Mouse (Mus musculus) urinary bladder, postnatal 25 days (tissue): ENCODE measurements around the gene 1110057P08Rik.
"Not testable (repeated sequence)": the region's sequence is repeated elsewhere in the genome, so short reads cannot be mapped to it uniquely, and the experiment has no call there.

Experiments used
- DNase-seq: peaks from one replicate; pipeline ENCODE4 v3.0.0; 2022; ENCODE audit warnings: low spot score

Gene 1110057P08Rik

DNA sequence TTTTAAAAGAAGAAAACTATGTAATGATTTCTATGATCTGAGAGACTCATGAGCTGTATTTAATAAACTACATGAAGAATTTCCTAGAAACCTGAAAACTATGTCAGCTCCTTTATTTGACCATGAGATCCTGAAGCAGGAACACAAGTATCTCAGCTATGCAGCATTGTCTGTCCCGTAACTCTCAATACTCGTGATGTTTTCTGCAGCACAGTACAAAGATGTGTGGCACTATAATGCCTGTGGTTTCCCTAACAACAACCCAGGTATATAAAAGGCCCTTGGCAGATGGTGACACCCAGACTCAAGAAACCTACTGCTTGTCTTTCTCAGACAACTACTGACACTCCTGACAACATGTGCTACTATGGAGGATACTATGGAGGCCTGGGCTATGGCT lies at the start of gene 1110057P08Rik:
Gene 1110057P08Rik (plus strand): TSS at position 301 of the 400 bp plus-strand sequence.
- no peak for DNase-seq

DNA sequence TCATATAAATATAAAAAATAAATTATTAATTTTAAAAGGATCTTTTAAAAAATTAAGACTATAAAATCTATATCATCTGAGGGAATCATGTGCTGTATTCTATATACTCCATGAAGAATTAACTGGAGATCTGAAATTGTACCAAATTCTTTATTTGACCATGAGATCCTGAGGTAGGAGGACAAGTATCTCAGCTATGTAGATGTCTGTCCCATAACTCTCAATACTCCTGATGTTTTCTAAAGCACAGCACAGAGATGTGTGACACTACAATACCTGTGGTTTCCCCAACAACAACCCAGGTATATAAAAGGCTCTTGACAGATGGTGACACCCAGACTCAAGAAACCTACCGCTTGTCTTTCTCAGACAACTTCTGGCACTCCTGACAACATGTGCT lies 34.0 kb upstream of the 1110057P08Rik start, which contains the start of gene Gm6358:
Gene Gm6358 (plus strand): TSS at position 301 of the 400 bp plus-strand sequence.
- DNase-seq: no peak

DNA sequence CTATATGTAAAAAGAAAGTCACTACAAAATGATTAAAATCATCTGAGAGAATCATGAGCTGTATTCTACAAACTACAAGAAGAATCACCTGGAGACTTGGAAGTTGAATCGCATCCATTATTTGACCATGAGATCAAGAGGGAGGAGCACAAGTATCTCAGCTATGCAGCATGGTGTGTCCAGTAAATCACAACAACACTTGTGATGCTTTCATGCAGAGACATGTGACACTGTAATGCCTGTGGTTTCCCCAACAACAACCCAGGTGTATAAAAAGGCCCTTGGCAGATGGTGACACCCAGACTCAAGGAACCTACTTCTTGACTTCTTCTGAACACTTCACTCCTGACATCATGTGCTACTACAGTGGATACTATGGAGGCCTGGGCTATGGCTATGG lies 23.7 kb upstream of the 1110057P08Rik start, which contains the start of gene Gm10061:
Gene Gm10061 (plus strand): TSS at position 301 of the 400 bp plus-strand sequence.
- no peak for DNase-seq

DNA sequence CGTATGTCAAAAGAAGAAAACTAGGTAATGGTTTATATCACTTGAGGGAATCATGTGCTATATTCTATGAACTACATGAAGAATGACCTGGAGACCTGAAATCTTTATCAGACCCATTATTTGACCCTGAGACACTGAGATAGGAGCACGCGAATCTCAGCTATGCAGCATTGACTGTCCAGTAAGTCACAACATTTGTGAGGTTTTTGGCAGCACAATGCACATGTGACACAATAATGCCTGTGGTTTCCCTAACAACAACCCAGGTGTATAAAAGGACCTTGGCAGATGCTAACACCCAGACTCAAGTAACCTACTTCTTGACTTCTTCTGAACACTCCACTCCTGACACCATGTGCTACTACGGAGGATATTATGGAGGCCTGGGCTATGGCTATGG lies 16.9 kb upstream of the 1110057P08Rik start, which contains the start of gene Gm9789:
Gene Gm9789 (plus strand): TSS at position 301 of the 400 bp plus-strand sequence.
- no peak for DNase-seq

DNA sequence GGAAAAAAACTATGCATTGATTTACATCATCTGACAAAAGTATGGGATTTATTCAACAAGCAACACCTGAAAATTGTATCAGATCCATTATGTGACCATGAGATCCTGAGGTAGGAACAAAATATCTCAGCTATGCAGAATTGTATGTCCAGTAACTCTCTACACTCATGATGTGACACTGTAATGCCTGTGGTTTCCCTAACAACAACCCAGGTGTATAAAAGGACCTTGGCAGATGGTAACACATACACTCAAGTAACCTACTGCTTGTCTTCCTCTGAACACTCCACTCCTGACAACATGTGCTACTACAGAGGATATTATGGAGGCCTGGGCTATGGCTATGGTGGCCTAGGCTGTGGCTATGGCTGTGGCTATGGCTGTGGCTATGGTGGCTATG lies 5.3 kb upstream of the 1110057P08Rik start, which contains the start of gene Gm7735:
Gene Gm7735 (plus strand): TSS at position 301 of the 400 bp plus-strand sequence.
- not testable (repeated sequence) for DNase-seq

DNA sequence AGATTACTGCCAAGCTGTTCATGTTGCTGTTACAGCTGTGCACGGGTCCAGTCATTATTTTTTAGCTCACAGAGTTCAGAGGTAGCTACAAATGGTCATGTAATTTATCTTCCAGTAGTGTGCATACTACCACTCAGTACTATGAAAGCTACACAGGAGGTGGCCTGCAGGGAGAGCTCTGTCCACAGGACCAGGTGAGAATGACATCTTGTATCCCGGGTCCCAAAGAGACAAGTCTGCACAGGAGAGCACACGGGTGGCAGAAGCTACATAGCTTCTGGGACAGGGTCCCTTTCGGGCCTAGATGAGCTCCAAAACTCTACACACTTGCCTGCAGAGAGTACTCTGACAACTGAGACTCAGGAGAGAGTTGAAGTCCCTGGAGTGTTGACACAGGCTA lies 14.1 kb downstream of the 1110057P08Rik start:
- DNase-seq: no peak

DNA sequence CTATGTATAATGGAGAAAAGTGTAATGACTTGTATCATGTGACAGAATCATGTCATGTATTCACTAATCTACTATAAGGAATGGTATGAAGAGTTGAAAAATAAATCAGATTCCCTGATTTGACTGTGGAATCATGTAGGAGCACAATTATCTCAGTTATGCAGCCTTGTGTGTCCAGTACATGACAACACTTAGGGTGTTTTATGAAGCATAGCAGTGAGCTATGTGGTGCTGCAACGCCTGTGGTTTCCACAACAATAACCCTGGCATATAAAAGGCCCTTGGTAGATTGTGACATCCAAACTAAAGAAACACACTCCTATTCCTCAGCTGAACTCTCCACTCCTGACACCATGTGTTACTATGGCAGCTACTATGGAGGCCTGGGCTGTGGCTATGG lies 31.0 kb downstream of the 1110057P08Rik start, which contains the start of gene Krtap20-2:
Gene Krtap20-2 (plus strand): TSS at position 301 of the 400 bp plus-strand sequence.
- DNase-seq: no peak
